Mouse (Mus musculus): ENCODE data around the gene Sobp.

DNA sequence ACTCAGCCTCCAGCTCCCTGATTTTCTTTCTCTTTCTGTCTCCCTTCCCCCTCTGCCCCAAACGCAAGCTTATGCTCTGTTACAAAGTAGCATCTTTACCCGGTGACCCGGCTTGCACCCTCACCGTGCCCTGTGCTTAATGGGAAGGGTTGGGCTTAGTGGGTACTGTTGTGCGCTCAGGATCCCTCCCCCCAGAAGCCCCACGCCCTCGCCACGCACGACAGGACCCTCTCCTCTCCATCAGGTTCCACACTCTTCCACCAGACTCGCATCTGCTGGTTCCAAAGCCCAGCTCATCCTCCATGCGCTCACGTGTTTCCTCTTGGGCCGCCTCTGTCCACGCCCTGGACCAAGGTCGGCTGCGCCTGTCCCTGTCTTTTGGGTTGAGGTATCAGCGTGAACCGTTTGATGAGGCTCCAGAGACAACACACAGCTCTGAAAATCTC, 849 bp upstream of the Sobp start:
- TF ChIP-seq CTCF (IDR thresholded peaks at IDR 0.05; ENCODE audit: low read depth) (no peak), EP300 (optimal IDR thresholded peaks at IDR 0.05) (no peak)
